Mouse (Mus musculus): ENCODE results near the gene Cd5. TPM values are rescaled to one million over a fixed set of nuclear protein-coding genes. Genes with fewer than 3 reads are reported as not detected.

The Cd5 gene
- polyA plus RNA-seq, 1 experiment = not detected

- H3K27ac ChIP-seq (ENCODE audit: insufficient read depth, low read depth, low read length) = no peak overlapping the region
- H3K4me3 ChIP-seq (ENCODE audit: insufficient read depth, low read depth, low read length) = no peak overlapping the region; the same call in 1 of the 2 replicates
- WGBS = 97% methylated on average over 6 of the region's 6 CpGs
- no peaks in the 10 kb centered on the region for H3K4me1 ChIP-seq (ENCODE audit: control insufficient read depth, insufficient read depth, low read length)
- TF ChIP-seq POLR2A (IDR thresholded peaks at IDR 0.05; ENCODE audit: insufficient read depth, low read depth, low read length) (no peak), CTCF (IDR thresholded peaks at IDR 0.05; ENCODE audit: insufficient read depth, low read depth, low read length) (no peak)
Observed at GRCm38 (mm10) chr19:10738038-10738437, 764 bp downstream of the Cd5 start.

- Histone ChIP-seq H3K27ac (ENCODE audit: insufficient read depth, low read depth, low read length) (no peak overlapping the region), H3K4me3 (ENCODE audit: insufficient read depth, low read depth, low read length) (no peak overlapping the region), H3K4me1 (ENCODE audit: control insufficient read depth, insufficient read depth, low read length) (no peaks in the 10 kb centered on the region)
- WGBS = 95% methylated on average over 7 of the region's 7 CpGs
- TF ChIP-seq POLR2A (IDR thresholded peaks at IDR 0.05; ENCODE audit: insufficient read depth, low read depth, low read length) (no peak), CTCF (IDR thresholded peaks at IDR 0.05; ENCODE audit: insufficient read depth, low read depth, low read length) (no peak)
Observed at GRCm38 (mm10) chr19:10735861-10736260, 2.9 kb downstream of the Cd5 start.

- TF ChIP-seq POLR2A (IDR thresholded peaks at IDR 0.05; ENCODE audit: insufficient read depth, low read depth, low read length) = no peak
- no peak for TF ChIP-seq CTCF (IDR thresholded peaks at IDR 0.05; ENCODE audit: insufficient read depth, low read depth, low read length)
Observed at GRCm38 (mm10) chr19:10735061-10735460, 3.7 kb downstream of the Cd5 start.

GRCm38 (mm10) chr19:10734554-10734953 is 4.2 kb downstream of the Cd5 start:
- TF ChIP-seq CTCF (IDR thresholded peaks at IDR 0.05; ENCODE audit: insufficient read depth, low read depth, low read length) = no peak
- no peak for TF ChIP-seq POLR2A (IDR thresholded peaks at IDR 0.05; ENCODE audit: insufficient read depth, low read depth, low read length)
- H3K27ac ChIP-seq (ENCODE audit: insufficient read depth, low read depth, low read length) = no peak overlapping the region
- H3K4me1 ChIP-seq (ENCODE audit: control insufficient read depth, insufficient read depth, low read length) = no peaks in the 10 kb centered on the region
- WGBS = 87% methylated on average over 7 of the region's 7 CpGs
- no peak overlapping the region for H3K4me3 ChIP-seq (ENCODE audit: insufficient read depth, low read depth, low read length)

More at GRCm38 (mm10) chr19:10735061-10735460, 3.7 kb downstream of the Cd5 start:
- Histone ChIP-seq H3K4me3 (ENCODE audit: insufficient read depth, low read depth, low read length) (no peak overlapping the region), H3K4me1 (ENCODE audit: control insufficient read depth, insufficient read depth, low read length) (no peaks in the 10 kb centered on the region), H3K27ac (ENCODE audit: insufficient read depth, low read depth, low read length) (no peak overlapping the region)
- 95% methylated on average over 3 of the region's 3 CpGs for WGBS

- no peak for TF ChIP-seq CTCF (IDR thresholded peaks at IDR 0.05; ENCODE audit: insufficient read depth, low read depth, low read length)
- no peak for TF ChIP-seq POLR2A (IDR thresholded peaks at IDR 0.05; ENCODE audit: insufficient read depth, low read depth, low read length)
- whole genome bisulfite sequencing = 83% methylated on average over 10 of the region's 10 CpGs
- Histone ChIP-seq H3K4me3 (ENCODE audit: insufficient read depth, low read depth, low read length) (no peak overlapping the region), H3K27ac (ENCODE audit: insufficient read depth, low read depth, low read length) (no peak overlapping the region), H3K4me1 (ENCODE audit: control insufficient read depth, insufficient read depth, low read length) (no peaks in the 10 kb centered on the region)
Observed at GRCm38 (mm10) chr19:10733501-10734127, 5.2 kb downstream of the Cd5 start.

GRCm38 (mm10) chr19:10732741-10733140 is 6.1 kb downstream of the Cd5 start:
- TF ChIP-seq CTCF (IDR thresholded peaks at IDR 0.05; ENCODE audit: insufficient read depth, low read depth, low read length) = no peak
- TF ChIP-seq POLR2A (IDR thresholded peaks at IDR 0.05; ENCODE audit: insufficient read depth, low read depth, low read length) = no peak
- Histone ChIP-seq H3K4me1 (ENCODE audit: control insufficient read depth, insufficient read depth, low read length) (no peaks in the 10 kb centered on the region), H3K27ac (ENCODE audit: insufficient read depth, low read depth, low read length) (no peak overlapping the region), H3K4me3 (ENCODE audit: insufficient read depth, low read depth, low read length) (no peak overlapping the region)
- 97% methylated on average over 7 of the region's 7 CpGs for WGBS

GRCm38 (mm10) chr19:10731975-10732374 is 6.8 kb downstream of the Cd5 start:
- H3K27ac ChIP-seq (ENCODE audit: insufficient read depth, low read depth, low read length) = no peak overlapping the region
- 92% methylated on average over 7 of the region's 7 CpGs for WGBS
- H3K4me3 ChIP-seq (ENCODE audit: insufficient read depth, low read depth, low read length) = no peak overlapping the region
- TF ChIP-seq CTCF (IDR thresholded peaks at IDR 0.05; ENCODE audit: insufficient read depth, low read depth, low read length) (no peak), POLR2A (IDR thresholded peaks at IDR 0.05; ENCODE audit: insufficient read depth, low read depth, low read length) (no peak)
- no peaks in the 10 kb centered on the region for H3K4me1 ChIP-seq (ENCODE audit: control insufficient read depth, insufficient read depth, low read length)

GRCm38 (mm10) chr19:10730469-10730868 is 8.3 kb downstream of the Cd5 start:
- WGBS = 55% methylated on average over 5 of the region's 5 CpGs

GRCm38 (mm10) chr19:10729889-10730288 is 8.9 kb downstream of the Cd5 start:
- Histone ChIP-seq H3K27ac (ENCODE audit: insufficient read depth, low read depth, low read length) (no peak overlapping the region), H3K4me3 (ENCODE audit: insufficient read depth, low read depth, low read length) (no peak overlapping the region), H3K4me1 (ENCODE audit: control insufficient read depth, insufficient read depth, low read length) (no peaks in the 10 kb centered on the region)
- TF ChIP-seq CTCF (IDR thresholded peaks at IDR 0.05; ENCODE audit: insufficient read depth, low read depth, low read length) (no peak), POLR2A (IDR thresholded peaks at IDR 0.05; ENCODE audit: insufficient read depth, low read depth, low read length) (no peak)
- WGBS = 93% methylated on average over 10 of the region's 10 CpGs

More at GRCm38 (mm10) chr19:10730469-10730868, 8.3 kb downstream of the Cd5 start:
- no peak overlapping the region for H3K4me3 ChIP-seq (ENCODE audit: insufficient read depth, low read depth, low read length)
- TF ChIP-seq CTCF (IDR thresholded peaks at IDR 0.05; ENCODE audit: insufficient read depth, low read depth, low read length) (no peak), POLR2A (IDR thresholded peaks at IDR 0.05; ENCODE audit: insufficient read depth, low read depth, low read length) (no peak)
- no peaks in the 10 kb centered on the region for H3K4me1 ChIP-seq (ENCODE audit: control insufficient read depth, insufficient read depth, low read length)
- H3K27ac ChIP-seq (ENCODE audit: insufficient read depth, low read depth, low read length) = no peak overlapping the region

Measured in olfactory bulb, adult 2 months (tissue).